Mouse (Mus musculus) liver, adult (tissue): Measurements from ENCODE around the gene Fzd9.

Experiments
- GATA4 ChIP-seq: IDR thresholded peaks from 2 replicates; pipeline ENCODE4 v1.6.1; 2014; ENCODE audit warnings: mild to moderate bottlenecking, low read length; ENCODE audit not compliant: insufficient replicate concordance

Fzd9 gene

GRCm38 (mm10) chr5:135233166-135233920, 17.7 kb downstream of the Fzd9 start:
- TF ChIP-seq GATA4, result no peak

GRCm38 (mm10) chr5:135230186-135230585, 20.8 kb downstream of the Fzd9 start:
- no peak for TF ChIP-seq GATA4

GRCm38 (mm10) chr5:135224169-135224568, 26.9 kb downstream of the Fzd9 start:
- TF ChIP-seq GATA4, result no peak

GRCm38 (mm10) chr5:135222066-135222465, 29.0 kb downstream of the Fzd9 start:
- TF ChIP-seq GATA4, result no peak

- TF ChIP-seq GATA4, result no peak
These were observed 30.1 kb downstream of the Fzd9 start for GRCm38 (mm10) chr5:135220941-135221340.

GRCm38 (mm10) chr5:135216871-135217270, 34.2 kb downstream of the Fzd9 start:
- no peak for TF ChIP-seq GATA4

GRCm38 (mm10) chr5:135208197-135208596, 42.8 kb downstream of the Fzd9 start:
- TF ChIP-seq GATA4, result no peak

- no peak for TF ChIP-seq GATA4
These were observed 48.3 kb downstream of the Fzd9 start for GRCm38 (mm10) chr5:135202763-135203162.
